Mouse (Mus musculus): Measurements from ENCODE around the gene Trim62. TPM values are rescaled to one million over a fixed set of nuclear protein-coding genes. Genes with fewer than 3 reads are reported as not detected.

Gene Trim62
- total RNA-seq, 2 experiments from 2014 or later = not detected

DNA sequence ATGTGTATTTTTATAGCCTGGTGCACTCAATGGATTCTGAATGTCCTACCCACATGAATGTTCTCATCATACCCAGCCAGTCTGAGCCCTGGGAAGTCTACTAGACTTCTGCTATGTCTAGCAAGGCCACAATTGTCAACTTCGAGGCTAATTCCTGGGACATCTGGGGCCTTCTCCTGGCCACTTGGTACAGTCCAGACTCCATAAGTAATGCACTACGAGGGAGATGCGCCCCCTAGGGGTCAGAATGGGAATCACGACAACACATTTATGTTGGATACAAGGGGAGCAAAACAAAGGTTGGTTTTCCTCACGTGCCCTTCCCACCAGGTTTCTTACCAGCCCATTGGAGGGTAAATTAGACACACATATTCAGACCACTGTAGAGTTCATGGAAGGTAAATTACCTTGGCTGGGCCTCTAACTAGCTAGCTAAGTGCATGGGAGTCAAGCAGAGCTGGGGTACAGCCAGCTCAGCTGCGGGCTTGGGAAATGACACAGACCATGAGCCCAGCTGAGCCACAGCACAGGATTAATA, 64.8 kb downstream of the Trim62 start:
- ATAC-seq (replicated peaks; ENCODE audit: low FRiP score, poor library complexity, severe bottlenecking) = 0 out of 2 replicates have a peak, but pooled peaks have one; percentile 16

DNA sequence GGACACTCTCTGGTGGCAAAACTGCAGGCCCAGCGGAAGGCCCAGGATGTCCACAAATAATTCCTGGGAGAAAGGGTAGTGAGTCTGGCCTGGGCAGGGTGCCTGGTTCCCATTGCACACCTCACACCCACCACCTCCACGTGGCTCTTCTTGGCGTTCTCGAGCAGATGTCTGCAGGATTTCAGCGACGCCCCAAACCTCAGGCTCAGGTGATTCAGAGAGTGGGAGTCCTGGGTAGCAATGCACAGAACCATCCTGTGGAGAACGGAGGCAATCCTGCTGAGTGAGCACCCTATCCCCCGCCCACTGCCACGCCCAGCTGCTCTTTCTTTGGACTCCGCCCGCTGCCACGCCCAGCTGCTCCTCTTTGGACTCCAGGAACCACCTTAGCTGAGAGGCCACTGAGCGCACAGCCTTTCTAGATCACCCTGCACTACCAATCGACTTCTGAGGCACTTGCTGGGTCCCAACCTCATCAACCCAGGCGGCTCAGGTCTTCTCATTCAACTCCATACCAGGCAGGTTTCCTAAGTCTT, 66.2 kb downstream of the Trim62 start:
- ATAC-seq (replicated peaks; ENCODE audit: low FRiP score, poor library complexity, severe bottlenecking) = no peak

DNA sequence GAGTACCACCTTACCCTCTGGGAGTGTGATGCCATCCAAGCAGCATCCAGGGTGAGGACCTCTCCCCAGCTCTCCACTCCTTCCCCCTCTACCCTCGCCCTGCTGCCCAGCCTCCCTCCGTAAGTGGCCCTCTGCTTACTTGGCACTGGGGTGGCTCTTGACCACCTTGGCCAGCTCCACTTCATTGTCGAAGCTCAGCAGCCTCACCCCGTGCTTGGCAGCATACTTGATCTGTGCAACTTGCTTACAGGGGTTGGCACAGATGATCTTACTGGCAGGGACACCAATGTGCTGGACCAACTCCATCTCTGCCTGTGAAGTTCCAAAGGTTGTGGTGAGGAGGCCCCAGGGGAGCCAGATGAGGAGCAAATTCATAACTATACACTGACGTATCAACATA, 67.1 kb downstream of the Trim62 start:
- ATAC-seq (replicated peaks; ENCODE audit: low FRiP score, poor library complexity, severe bottlenecking) = no peak

DNA sequence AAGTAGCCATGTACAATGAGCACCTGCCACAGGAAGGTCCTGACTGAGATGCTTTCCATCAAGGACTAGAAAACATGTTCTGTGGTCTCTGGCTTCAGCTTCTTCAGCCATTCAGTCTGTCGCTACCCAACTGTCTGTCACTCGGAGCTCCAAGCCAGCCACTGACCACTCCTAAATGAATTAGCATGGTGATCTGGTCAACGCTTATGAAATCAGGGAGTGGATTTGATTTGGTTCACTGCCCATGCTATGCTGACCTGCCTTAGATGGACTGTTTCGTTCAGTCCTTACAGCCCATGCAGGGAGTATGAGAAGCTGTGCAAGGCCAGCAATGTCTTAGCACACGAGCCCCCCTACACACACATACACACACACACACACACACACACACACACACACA, 70.5 kb downstream of the Trim62 start:
- no peak for ATAC-seq (replicated peaks; ENCODE audit: low FRiP score, poor library complexity, severe bottlenecking)

DNA sequence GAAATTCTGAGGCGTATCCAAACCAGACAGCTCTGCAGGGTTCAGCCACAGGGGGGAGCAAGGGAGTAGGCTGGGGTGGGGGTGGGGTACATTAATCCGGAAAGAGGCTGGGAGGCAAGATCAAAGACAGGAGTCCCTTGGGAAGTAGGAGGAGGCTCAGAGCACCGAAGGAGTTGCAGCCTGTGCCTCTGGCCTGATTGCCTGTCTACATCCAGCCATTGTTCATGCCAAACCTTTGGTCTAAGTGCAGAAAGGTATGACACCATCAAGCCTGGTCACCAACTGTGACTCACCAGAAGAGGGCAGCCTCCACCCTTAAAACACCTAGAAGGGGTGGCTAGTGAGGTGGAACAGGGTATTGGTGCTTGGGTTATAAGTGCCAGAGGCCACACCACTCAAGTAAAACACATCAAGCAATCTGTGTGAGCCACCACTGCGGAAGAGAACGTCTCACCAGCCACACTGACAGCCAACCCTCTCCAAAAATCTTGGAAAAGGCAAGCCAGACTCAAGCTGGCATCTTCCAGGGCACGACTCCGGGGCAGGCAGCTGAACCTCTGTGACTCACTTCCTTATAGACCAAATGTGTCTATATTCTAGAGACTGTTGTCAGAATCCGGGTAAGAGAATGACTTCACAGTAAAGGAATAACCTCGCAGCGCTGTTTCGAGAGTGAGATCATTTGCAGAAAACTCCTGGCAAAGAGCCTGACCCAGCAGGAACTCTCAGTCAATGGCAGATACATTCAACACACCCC, 74.0 kb downstream of the Trim62 start:
- ATAC-seq (replicated peaks; ENCODE audit: low FRiP score, poor library complexity, severe bottlenecking) = no peak

DNA sequence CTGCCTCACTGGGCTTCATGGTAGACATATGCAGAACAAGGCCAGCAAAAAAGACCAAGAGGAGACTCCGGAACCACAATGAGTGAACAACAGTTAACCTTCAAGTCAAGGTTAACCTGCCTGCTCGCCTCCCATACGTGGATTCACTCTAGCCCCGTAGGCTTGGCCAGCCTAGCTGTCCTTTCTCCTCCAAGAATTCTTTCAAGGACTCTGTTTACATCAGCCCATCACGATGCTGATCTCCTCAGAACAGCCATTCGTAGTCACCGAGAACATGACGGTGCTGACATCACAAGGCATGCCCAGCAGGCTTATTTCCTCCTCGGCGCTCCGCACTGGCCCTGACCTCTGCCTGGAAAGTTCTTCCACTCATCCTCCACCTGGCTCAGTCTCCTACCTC, 74.8 kb downstream of the Trim62 start:
- ATAC-seq (replicated peaks; ENCODE audit: low FRiP score, poor library complexity, severe bottlenecking) = no peak

DNA sequence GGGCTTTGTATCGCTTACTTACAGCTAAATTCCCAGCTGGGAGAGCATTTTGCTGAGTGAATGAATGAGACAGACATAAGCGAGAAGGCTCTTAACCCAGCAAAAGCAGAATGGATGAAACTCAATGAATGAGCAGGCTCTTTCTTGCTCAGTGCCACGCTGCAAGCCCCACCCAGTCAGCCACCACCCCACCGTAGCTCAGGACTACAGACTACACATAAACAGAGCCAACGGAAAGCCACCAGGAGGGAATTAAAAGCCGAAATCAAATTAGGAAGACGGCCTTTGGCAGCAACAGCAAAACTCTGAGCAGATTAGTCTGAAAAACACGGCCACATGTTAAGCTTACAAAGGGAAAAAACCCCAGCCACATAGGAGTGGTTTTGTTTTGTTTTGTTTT, 75.5 kb downstream of the Trim62 start:
- no peak for ATAC-seq (replicated peaks; ENCODE audit: low FRiP score, poor library complexity, severe bottlenecking)

DNA sequence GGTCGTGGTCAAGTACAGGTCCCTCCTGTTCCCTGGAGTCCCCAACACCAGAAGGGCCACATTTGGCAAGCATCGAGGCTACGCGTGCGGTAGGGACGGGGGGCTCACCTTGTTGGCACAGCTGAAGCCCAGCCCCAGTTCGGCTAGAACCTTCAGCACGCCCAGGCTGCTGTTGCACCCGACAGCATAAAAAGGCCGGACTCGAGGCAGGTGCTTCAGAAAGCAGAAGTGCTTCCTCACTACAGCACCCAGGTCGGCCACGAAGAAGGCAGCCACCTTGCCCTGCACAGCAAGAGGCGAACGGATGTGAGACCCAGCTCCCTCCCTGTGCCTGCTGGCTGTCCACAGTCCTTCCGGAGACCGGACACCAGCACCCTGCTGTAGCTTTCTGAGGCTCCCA, 76.3 kb downstream of the Trim62 start:
- no peak for ATAC-seq (replicated peaks; ENCODE audit: low FRiP score, poor library complexity, severe bottlenecking)

Other genes with a start within 250 kb of the Trim62 start
- gene Phc2, start 228.9 kb upstream of the Trim62 start, total RNA-seq (2015; ENCODE audit: low replicate concordance) = 16.3 and 26.7 TPM in 2 replicates
- gene Phc2, start 228.9 kb upstream of the Trim62 start, total RNA-seq (2017; ENCODE audit: low replicate concordance) = 2.6 and 7.8 TPM in 2 replicates
- gene A3galt2, start 128.2 kb upstream of the Trim62 start, total RNA-seq (2015; ENCODE audit: low replicate concordance) = not detected in 2 replicates
- gene A3galt2, start 128.2 kb upstream of the Trim62 start, total RNA-seq (2017; ENCODE audit: low replicate concordance) = 0.08 TPM in 1 of 2 replicates, not detected in the other
- 8.6 and 10.5 TPM in 2 replicates for gene Zfp362, start 77.5 kb upstream of the Trim62 start, total RNA-seq (2015; ENCODE audit: low replicate concordance)
- gene Zfp362, start 77.5 kb upstream of the Trim62 start, total RNA-seq (2017; ENCODE audit: low replicate concordance) = 0.08 and 0.26 TPM in 2 replicates
- gene Azin2, start 78.9 kb downstream of the Trim62 start, total RNA-seq (2015; ENCODE audit: low replicate concordance) = 3.4 TPM in 1 of 2 replicates, not detected in the other
- not detected in 2 replicates for gene Azin2, start 78.9 kb downstream of the Trim62 start, total RNA-seq (2017; ENCODE audit: low replicate concordance)
- gene Ak2, start 108.4 kb downstream of the Trim62 start, total RNA-seq (2015; ENCODE audit: low replicate concordance) = 29.2 and 36.9 TPM in 2 replicates
- 25.0 and 34.1 TPM in 2 replicates for gene Ak2, start 108.4 kb downstream of the Trim62 start, total RNA-seq (2017; ENCODE audit: low replicate concordance)
- gene Rnf19b, start 174.7 kb downstream of the Trim62 start, total RNA-seq (2015; ENCODE audit: low replicate concordance) = 5.4 and 5.9 TPM in 2 replicates
- 15.3 and 22.7 TPM in 2 replicates for gene Rnf19b, start 174.7 kb downstream of the Trim62 start, total RNA-seq (2017; ENCODE audit: low replicate concordance)
- not detected in 2 replicates for gene Tmem54, start 222.0 kb downstream of the Trim62 start, total RNA-seq (2015; ENCODE audit: low replicate concordance)
- gene Tmem54, start 222.0 kb downstream of the Trim62 start, total RNA-seq (2017; ENCODE audit: low replicate concordance) = not detected in 2 replicates
- gene Hpca, start 238.5 kb downstream of the Trim62 start, total RNA-seq (2015; ENCODE audit: low replicate concordance) = not detected in 2 replicates
- not detected in 2 replicates for gene Hpca, start 238.5 kb downstream of the Trim62 start, total RNA-seq (2017; ENCODE audit: low replicate concordance)